ENCODE assay signal across 17 mouse cellular contexts in genomic region chr8:96090231-96090630, GRCm38 (mm10).
A peak's percentile ranks its signal among the peaks of the same experiment; 100 is the strongest.
DNase-seq lines count a peak whose midpoint lies in the region; ATAC-seq and TF ChIP-seq lines count a peak whose summit lies in the region.
"Had no signal": no experiment of that assay in that cellular context is flagged by ENCODE, and none has a peak within 500 bp of the region (broad histone marks: within the 10 kb centered on the region; RNA-seq: fewer than 3 reads in every experiment).

No protein-coding gene starts in this region.

- H3K27ac ChIP-seq in kidney, adult 2 months (ENCODE audit: insufficient read depth, low read depth, low read length) = no peak overlapping the region
- H3K27ac ChIP-seq: embryonic facial prominence, embryonic 10.5 days; embryonic facial prominence, embryonic 12.5 days; forebrain, embryonic 13.5 days; forebrain, embryonic 15.5 days had no signal

- peaks cover 2% of the 10 kb centered on the region; the same call in 1 of the 2 replicates for H3K4me1 ChIP-seq in kidney, adult 2 months (ENCODE audit: control insufficient read depth, insufficient read depth, low read length)
- H3K4me1 ChIP-seq: embryonic facial prominence, embryonic 10.5 days; embryonic facial prominence, embryonic 12.5 days; forebrain, embryonic 13.5 days; forebrain, embryonic 15.5 days had no signal

- WGBS in kidney, adult 2 months = 80% methylated on average over 1 of the region's 1 CpGs

- no peak for TF ChIP-seq CTCF in kidney, adult 2 months (conservative IDR thresholded peaks at IDR 0.05; ENCODE audit: insufficient read depth, insufficient read length, low read depth, low read length)

- TF ChIP-seq POLR2A in kidney, adult 2 months (IDR thresholded peaks at IDR 0.05; ENCODE audit: low read depth, low read length) = no peak

- no peaks in the 10 kb centered on the region for H3K36me3 ChIP-seq in kidney, adult 2 months (ENCODE audit: control insufficient read depth, insufficient read depth, low read length)
- H3K36me3 ChIP-seq: embryonic facial prominence, embryonic 10.5 days; embryonic facial prominence, embryonic 12.5 days; forebrain, embryonic 15.5 days had no signal

- no peak overlapping the region for H3K4me3 ChIP-seq in kidney, adult 2 months (ENCODE audit: insufficient read depth, low read depth, low read length)
- H3K4me3 ChIP-seq: embryonic facial prominence, embryonic 10.5 days; embryonic facial prominence, embryonic 12.5 days; forebrain, embryonic 13.5 days; forebrain, embryonic 15.5 days had no signal

- peak; percentile 70 for ATAC-seq in frontal cortex, adult (ENCODE audit: low TSS enrichment)
- ATAC-seq: forebrain, embryonic 13.5 days; forebrain, embryonic 15.5 days; forebrain, postnatal 0 days had no signal

- peak; percentile 29 for DNase-seq in cerebellum, adult 9-10 months
- DNase-seq in cerebellum, postnatal 25 days = no peak
- no peak for DNase-seq in frontal cortex, adult 2 months (ENCODE audit: extremely low spot score in 1 of 2, low spot score in 1 of 2)
- DNase-seq in retina, postnatal 1 day = peak; percentile 2
- DNase-seq in retina, embryonic 14.5 days (ENCODE audit: low spot score) = no peak
- no peak for DNase-seq in kidney, adult 2 months
- DNase-seq: adrenal gland, adult 2 months; adrenal gland, postnatal 10 days; adrenal gland, postnatal 25 days; cerebellum, adult 11 months; cerebellum, adult 8-10 months; forebrain, postnatal 0 days had no signal

- H3K27me3 ChIP-seq in kidney, adult 2 months (replicated peaks; ENCODE audit: control insufficient read depth, insufficient read depth, low read length) = no peaks in the 10 kb centered on the region
- H3K27me3 ChIP-seq: embryonic facial prominence, embryonic 12.5 days; forebrain, embryonic 13.5 days; forebrain, embryonic 15.5 days had no signal

Comparison
In these comparisons a context has a peak if more than half of its experiments do, and no peak if none do; other contexts are left out.
1. DNase-seq: peak in cerebellum, adult 9-10 months (single experiment) and retina, postnatal 1 day (single experiment); none in cerebellum, postnatal 25 days (0 of 2), frontal cortex, adult 2 months (0 of 2), retina, embryonic 14.5 days (single experiment) and kidney, adult 2 months (single experiment).